Mouse (Mus musculus) ES-E14 (cell line): ENCODE measurements around the gene Ostn.

Experiments
- CHD2 ChIP-seq: IDR thresholded peaks from 2 replicates; pipeline ENCODE4 v1.6.1; 2014; ENCODE audit warnings: mild to moderate bottlenecking, low read depth, low read length, inconsistent platforms
- HCFC1 ChIP-seq: IDR thresholded peaks from 2 replicates; pipeline ENCODE4 v1.6.1; 2012; ENCODE audit warnings: low read length, inconsistent platforms, borderline replicate concordance; ENCODE audit not compliant: insufficient read depth
- MAFK ChIP-seq: IDR thresholded peaks from 2 replicates; pipeline ENCODE4 v1.6.1; 2014; ENCODE audit warnings: mild to moderate bottlenecking, low read depth, low read length, inconsistent platforms; ENCODE audit not compliant: insufficient read depth
- ZC3H11A ChIP-seq: IDR thresholded peaks from 2 replicates; pipeline ENCODE4 v1.6.1; 2012; ENCODE audit warnings: low read depth, mild to moderate bottlenecking, inconsistent platforms, low read length, borderline replicate concordance

DNA sequence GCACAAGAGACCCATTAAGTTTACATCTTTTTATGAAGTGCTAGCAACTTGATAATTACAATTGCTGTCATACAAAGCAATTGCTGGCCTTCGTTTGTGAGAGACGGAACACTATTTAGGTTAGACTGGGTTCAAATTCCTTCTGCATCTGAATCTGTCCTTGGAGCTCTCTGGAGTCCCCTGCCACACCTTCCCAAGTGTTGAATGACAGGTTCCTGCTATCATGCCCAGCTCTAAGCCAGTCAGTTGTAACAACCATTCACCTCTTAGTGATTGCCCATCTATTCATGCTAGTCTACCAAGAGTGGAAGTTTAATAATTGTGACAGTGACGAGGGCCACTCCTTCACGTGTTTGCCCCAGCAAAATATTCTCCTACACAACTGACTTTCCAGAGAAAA is 74.9 kb downstream of the Ostn start:
- no peak for TF ChIP-seq HCFC1
- no peak for TF ChIP-seq CHD2
- no peak for TF ChIP-seq MAFK
- no peak for TF ChIP-seq ZC3H11A
